Mouse (Mus musculus) thymus, adult 2 months (tissue): ENCODE results near the gene Fam189b. TPM values are rescaled to one million over a fixed set of nuclear protein-coding genes. Genes with fewer than 3 reads are reported as not detected.

Experiments used
- DNase-seq: peaks from one replicate; pipeline ENCODE4 v3.0.0; 2021
- H3K27ac ChIP-seq: fragments of 200-500 bp; 2 replicates; pipeline ENCODE4 v1.5.1; 2012; ENCODE audit warnings: low read length, control low read depth; ENCODE audit not compliant: control insufficient read depth, insufficient read depth
- H3K27me3 ChIP-seq: fragments of 200-500 bp; 2 replicates; pipeline ENCODE4 v1.6.1; 2012; ENCODE audit warnings: mild to moderate bottlenecking, low read length, moderate library complexity, mixed read lengths; ENCODE audit not compliant: control insufficient read depth, insufficient read depth
- H3K36me3 ChIP-seq: fragments of 200-500 bp; 2 replicates; pipeline ENCODE4 v1.6.1; 2012; ENCODE audit warnings: mild to moderate bottlenecking, low read length, moderate library complexity; ENCODE audit not compliant: control insufficient read depth, insufficient read depth
- H3K4me1 ChIP-seq: fragments of 200-500 bp; replicated peaks from 2 replicates; pipeline ENCODE4 v1.6.1; 2012; ENCODE audit warnings: low read length; ENCODE audit not compliant: control insufficient read depth, insufficient read depth
- H3K4me3 ChIP-seq: fragments of 200-500 bp; 2 replicates; pipeline ENCODE4 v1.5.1; 2012; ENCODE audit warnings: mild to moderate bottlenecking, low read length, control low read depth, moderate library complexity; ENCODE audit not compliant: control insufficient read depth, insufficient read depth
- CTCF ChIP-seq: fragments of 200-500 bp; IDR thresholded peaks from 2 replicates; pipeline ENCODE4 v1.5.1; 2012; ENCODE audit warnings: mild to moderate bottlenecking, control low read depth, low read length, moderate library complexity, borderline replicate concordance; ENCODE audit not compliant: control insufficient read depth, poor library complexity, insufficient read depth; ENCODE audit errors: extremely low read depth
- POLR2A ChIP-seq: fragments of 200-500 bp; IDR thresholded peaks from 2 replicates; pipeline ENCODE4 v1.6.1; 2012; ENCODE audit warnings: mild to moderate bottlenecking, low read length, control low read depth, moderate library complexity; ENCODE audit not compliant: control insufficient read depth, poor library complexity, insufficient read depth; ENCODE audit errors: extremely low read depth
- WGBS: fragments of 180-500 bp; shearing (Covaris S2); methylation state at CpG from one replicate; pipeline ENCODE4 v1.1.7; 2018; 5-methylcytosine and 5-hydroxymethylcytosine counted together
- polyA plus RNA-seq: library from polyadenylated mRNA; depleted of rRNA; stranded (reverse); fragments of >200 nt; gene quantifications from 2 replicates; pipeline ENCODE4 v1.2.3, GENCODE M21; 2012

The Fam189b gene
- polyA plus RNA-seq, 1 experiment: 250 TPM

DNA sequence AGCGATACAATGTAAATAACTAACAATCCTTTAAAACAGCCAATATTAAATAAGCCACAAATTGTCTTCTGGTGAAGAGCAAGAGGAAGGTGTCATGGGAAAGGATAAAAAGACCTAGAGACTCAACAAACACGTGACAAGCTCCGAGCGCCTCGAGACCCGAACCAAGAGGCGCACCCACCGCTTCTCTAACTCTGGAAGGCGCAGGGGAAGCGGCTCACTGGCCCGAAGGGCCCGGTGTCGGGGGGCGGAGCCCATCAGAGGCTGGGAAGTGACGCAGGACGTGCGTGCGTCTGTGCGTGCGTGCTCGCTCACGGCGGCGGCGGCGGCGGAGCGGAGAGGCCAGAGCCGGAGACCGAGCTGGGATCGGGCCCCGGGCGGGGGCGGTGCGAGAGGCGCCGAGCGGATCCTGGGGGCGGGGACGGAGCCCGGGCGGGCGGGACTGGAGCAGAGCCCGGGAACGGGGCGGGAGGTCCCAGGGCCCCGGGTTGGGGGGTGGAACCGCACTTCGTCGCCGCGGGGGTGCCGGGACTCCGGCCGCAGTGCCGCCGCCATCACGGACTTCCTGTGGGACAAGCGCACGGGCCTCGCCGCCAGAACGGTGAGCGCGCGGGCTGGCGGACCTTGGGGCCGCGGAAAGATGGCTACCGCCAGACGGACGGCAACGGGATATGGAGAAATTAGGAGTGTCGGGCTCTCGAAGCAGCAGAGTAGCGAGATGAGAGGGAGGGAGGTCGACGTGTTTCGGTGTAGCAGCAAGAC is 18.3 kb upstream of the Fam189b start, which contains the start of gene Clk2:
Gene Clk2, plus strand, starts transcription at position 290 of the 762 bp plus-strand sequence.
- Histone ChIP-seq H3K36me3 (peaks cover 25% of the 10 kb centered on the region), H3K4me3 (peak within 1 kb of the TSS; percentile 92), H3K27me3 (no peaks in the 10 kb centered on the region), H3K27ac (peak within 1 kb of the TSS; percentile 61), H3K4me1 (peaks cover 12% of the 10 kb centered on the region)
- TF ChIP-seq CTCF: 0 out of 2 replicates have a peak, but pooled peaks have one; percentile 15
- TF ChIP-seq POLR2A: peak; percentile 95
- peak; percentile 96 for DNase-seq
- WGBS: under 1% methylated on average over 69 of the region's 79 CpGs

DNA sequence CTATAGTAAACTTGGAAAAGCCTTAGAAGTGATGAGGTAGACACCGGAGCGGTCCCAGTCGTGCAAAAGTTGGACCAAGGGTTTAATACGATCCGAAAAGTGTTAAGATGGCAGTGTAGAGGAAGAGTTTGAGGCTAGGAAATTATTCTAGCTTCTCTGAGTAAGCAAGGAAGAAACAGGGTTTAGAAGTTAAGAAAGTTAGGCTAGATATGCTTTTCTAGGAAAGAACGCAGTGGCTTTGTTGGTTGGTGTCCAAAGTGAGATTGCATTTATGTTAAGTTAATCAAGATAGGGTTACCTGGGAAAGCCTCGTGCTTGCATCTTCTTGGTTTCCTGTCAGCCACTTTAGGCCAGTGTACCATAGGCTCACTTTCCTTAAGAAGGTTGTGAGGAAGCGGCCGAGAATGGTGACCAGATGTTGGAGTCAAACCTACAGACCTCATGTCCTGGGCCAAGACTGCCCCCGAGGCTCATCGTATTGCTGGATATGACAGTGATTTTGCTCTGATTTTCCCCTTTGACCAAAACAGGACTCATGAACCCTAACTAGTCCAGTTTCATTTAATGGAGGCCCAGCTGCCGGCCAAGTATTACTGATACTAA is 17.6 kb upstream of the Fam189b start:
- H3K27me3 ChIP-seq: no peaks in the 10 kb centered on the region
- peaks cover 32% of the 10 kb centered on the region for H3K36me3 ChIP-seq
- DNase-seq: no peak
- peak overlapping the region; percentile 47 for H3K27ac ChIP-seq
- TF ChIP-seq POLR2A (no peak), CTCF (no peak)
- 20% methylated on average over 12 of the region's 12 CpGs for WGBS
- H3K4me3 ChIP-seq: peak overlapping the region; percentile 92
- H3K4me1 ChIP-seq: peaks cover 7% of the 10 kb centered on the region

- H3K36me3 ChIP-seq: peaks cover 47% of the 10 kb centered on the region
- WGBS: 98% methylated on average over 19 of the region's 19 CpGs
- H3K4me3 ChIP-seq: no peak overlapping the region
- no peak for DNase-seq
- H3K27ac ChIP-seq: no peak overlapping the region
- H3K27me3 ChIP-seq: no peaks in the 10 kb centered on the region
- TF ChIP-seq CTCF (no peak), POLR2A (no peak)
- peaks cover 7% of the 10 kb centered on the region for H3K4me1 ChIP-seq
Observed at GRCm38 (mm10) chr3:89166945-89167344, 16.0 kb upstream of the Fam189b start.

DNA sequence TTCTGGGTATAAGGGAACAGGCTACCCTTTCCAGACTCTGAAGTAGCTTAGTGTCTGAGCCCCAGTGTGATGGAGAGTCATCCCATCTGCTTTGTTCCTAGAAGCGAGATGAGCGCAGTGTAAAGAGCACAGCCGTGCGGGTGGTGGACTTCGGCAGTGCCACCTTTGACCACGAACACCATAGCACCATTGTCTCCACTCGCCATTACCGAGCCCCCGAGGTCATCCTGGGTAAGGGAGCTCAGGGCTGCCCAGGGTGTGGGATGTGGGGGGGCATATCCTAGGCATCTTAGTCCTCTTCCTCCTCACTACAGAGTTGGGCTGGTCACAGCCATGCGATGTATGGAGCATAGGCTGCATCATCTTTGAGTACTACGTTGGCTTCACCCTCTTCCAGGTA is 8.1 kb upstream of the Fam189b start:
- no peak for TF ChIP-seq POLR2A
- no peak for TF ChIP-seq CTCF
- 98% methylated on average over 11 of the region's 11 CpGs for WGBS
- H3K27me3 ChIP-seq: no peaks in the 10 kb centered on the region
- H3K4me3 ChIP-seq: no peak overlapping the region
- H3K36me3 ChIP-seq: peaks cover 57% of the 10 kb centered on the region
- peaks cover 13% of the 10 kb centered on the region for H3K4me1 ChIP-seq
- no peak for DNase-seq
- H3K27ac ChIP-seq: no peak overlapping the region

GRCm38 (mm10) chr3:89175544-89175943 is 7.4 kb upstream of the Fam189b start:
- TF ChIP-seq POLR2A (no peak), CTCF (no peak)
- H3K27me3 ChIP-seq: no peaks in the 10 kb centered on the region
- peaks cover 51% of the 10 kb centered on the region for H3K36me3 ChIP-seq
- H3K4me3 ChIP-seq: no peak overlapping the region
- no peak for DNase-seq
- H3K4me1 ChIP-seq: peaks cover 13% of the 10 kb centered on the region
- 94% methylated on average over 10 of the region's 10 CpGs for WGBS
- H3K27ac ChIP-seq: no peak overlapping the region

DNA sequence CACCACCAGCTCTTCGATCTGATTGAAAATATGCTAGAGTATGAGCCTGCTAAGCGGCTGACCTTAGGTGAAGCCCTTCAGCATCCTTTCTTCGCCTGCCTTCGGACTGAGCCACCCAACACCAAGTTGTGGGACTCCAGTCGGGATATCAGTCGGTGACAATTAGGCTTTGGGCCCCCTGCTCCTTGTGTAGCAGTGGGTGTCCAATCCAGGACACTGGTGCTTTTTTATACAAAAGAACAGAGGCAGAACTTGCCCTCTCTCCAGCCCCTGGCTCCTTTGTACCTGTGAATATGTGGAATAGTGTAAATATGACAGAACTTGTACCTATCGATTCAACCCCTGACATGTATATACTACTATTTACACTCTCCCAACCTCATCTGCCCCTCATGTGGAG is 6.5 kb upstream of the Fam189b start:
- Histone ChIP-seq H3K4me3 (no peak overlapping the region), H3K27me3 (no peaks in the 10 kb centered on the region), H3K36me3 (peaks cover 45% of the 10 kb centered on the region), H3K27ac (no peak overlapping the region), H3K4me1 (peaks cover 13% of the 10 kb centered on the region)
- DNase-seq: no peak
- 95% methylated on average over 7 of the region's 7 CpGs for WGBS
- no peak for TF ChIP-seq POLR2A
- TF ChIP-seq CTCF: no peak
